Mouse (Mus musculus) hematopoietic multipotent progenitor cell, adult 10-12 weeks (in vitro differentiated cells): Measurements from ENCODE around the gene Rab19. TPM values are rescaled to one million over a fixed set of nuclear protein-coding genes. Genes with fewer than 3 reads are reported as not detected.

ENCODE experiments used
- polyA plus RNA-seq: library from polyadenylated mRNA; stranded (reverse); fragments of >175 nt; gene quantifications from 2 replicates; pipeline ENCODE4 v1.2.3, GENCODE M21; 2012; ENCODE audit warnings: low replicate concordance

Gene Rab19
- 1.4 and 4.1 TPM in 2 replicates for polyA plus RNA-seq

GRCm38 (mm10) chr6:39381125-39381880 lies at the start of gene Rab19:
Gene Rab19 (plus strand): TSS chr6:39381175.

DNA sequence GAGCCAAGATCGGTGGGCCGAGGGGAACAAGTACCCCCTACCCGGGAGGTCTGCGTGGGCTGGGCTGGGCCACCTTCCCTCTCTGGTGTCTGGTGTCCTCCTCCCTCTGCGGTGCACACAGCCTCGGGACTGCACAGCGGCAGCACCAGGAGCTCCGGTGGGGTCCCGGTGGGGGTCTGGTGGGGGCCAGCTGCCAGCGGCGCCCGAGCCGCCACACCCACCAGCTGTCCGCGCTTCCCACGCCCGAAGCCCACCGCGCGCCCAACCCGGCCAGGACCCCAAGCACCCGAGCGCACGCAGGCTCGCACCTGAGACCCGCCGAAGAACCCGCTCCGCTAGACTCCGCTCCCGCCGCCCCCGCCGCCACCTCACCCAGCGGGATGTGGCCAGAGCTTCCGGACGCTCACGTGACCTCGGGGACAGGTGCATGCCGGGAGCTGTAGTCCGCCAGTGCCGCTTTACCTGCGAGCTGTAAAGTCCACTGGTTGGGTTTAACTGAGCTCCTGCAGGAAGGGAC lies 3.6 kb upstream of the Rab19 start, which contains the start of gene Slc37a3:
Gene Slc37a3 (minus strand): TSS at position 365 of the 517 bp plus-strand sequence.

GRCm38 (mm10) chr6:39419851-39420721 lies 39.1 kb downstream of the Rab19 start, which contains the start of gene Mkrn1:
Gene Mkrn1 (minus strand): TSS chr6:39420462.

Other genes with a start within 250 kb of the Rab19 start
- 4.2 and 8.0 TPM in 2 replicates for gene Kdm7a, start 174.4 kb upstream of the Rab19 start, polyA plus RNA-seq
- 6.0 and 9.6 TPM in 2 replicates for gene Slc37a3, start 3.5 kb upstream of the Rab19 start, polyA plus RNA-seq
- gene Mkrn1, start 39.3 kb downstream of the Rab19 start, polyA plus RNA-seq = 145 and 152 TPM in 2 replicates
- gene Dennd2a, start 176.7 kb downstream of the Rab19 start, polyA plus RNA-seq = 1.1 and 1.2 TPM in 2 replicates
- 20.6 and 37.4 TPM in 2 replicates for gene Adck2, start 192.7 kb downstream of the Rab19 start, polyA plus RNA-seq
- gene Gm42420, start 204.6 kb downstream of the Rab19 start, polyA plus RNA-seq = not detected in 2 replicates
- gene Ndufb2, start 211.4 kb downstream of the Rab19 start, polyA plus RNA-seq = 111 and 180 TPM in 2 replicates